Mouse (Mus musculus): ENCODE data around the gene Lce1j.
"Not testable (repeated sequence)": the region's sequence is repeated elsewhere in the genome, so short reads cannot be mapped to it uniquely, and the experiment has no call there.

The Lce1j gene

GRCm38 (mm10) chr3:92790414-92790813 lies at the start of gene Lce1j:
Gene Lce1j, minus strand, starts transcription at chr3:92790514.
- no peak for DNase-seq (ENCODE audit: low read depth, low spot score)

DNA sequence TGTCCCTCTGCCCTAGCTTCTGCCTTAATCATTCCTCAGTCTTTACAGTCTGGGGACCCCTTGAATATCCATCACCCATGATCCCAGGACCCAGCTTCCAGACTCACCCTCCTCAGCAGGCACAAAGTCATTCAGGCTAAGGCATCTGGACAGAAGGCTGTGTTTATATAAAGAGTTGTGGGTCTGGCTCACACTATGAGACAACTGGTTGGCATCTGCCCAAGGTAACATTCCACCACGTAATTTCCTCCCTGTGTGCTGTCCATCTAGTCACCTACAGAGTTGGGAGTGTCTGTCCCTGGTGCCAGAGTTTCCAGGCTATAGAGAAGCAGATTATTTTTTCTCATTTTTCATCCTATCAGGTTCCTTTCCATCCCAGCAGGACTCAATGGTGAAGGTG lies 36.8 kb upstream of the Lce1j start, which contains the start of gene Kprp:
Kprp (minus strand) TSS at position 140 of the 400 bp plus-strand sequence.
- DNase-seq (ENCODE audit: low read depth, low spot score): peak; percentile 77

DNA sequence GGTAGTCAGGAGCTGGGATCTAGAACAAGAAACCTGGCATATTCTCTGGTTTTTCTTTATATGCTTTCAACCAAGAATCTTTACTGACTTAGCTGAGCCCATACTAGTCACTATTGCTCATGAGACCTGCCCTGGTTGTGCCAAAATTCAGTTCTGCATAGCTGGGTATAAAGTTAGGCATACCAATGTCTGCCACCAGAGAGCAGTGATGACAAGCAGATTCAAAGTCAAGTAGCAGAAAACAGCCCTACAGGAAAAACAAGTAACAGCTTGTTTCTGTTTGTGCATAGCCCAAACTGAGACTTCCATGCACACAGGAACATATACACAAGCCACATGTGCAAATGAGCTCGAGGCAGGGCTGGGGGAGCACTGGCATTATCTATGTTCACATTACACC lies 35.5 kb upstream of the Lce1j start:
- peak; percentile 62 for DNase-seq (ENCODE audit: low read depth, low spot score)

DNA sequence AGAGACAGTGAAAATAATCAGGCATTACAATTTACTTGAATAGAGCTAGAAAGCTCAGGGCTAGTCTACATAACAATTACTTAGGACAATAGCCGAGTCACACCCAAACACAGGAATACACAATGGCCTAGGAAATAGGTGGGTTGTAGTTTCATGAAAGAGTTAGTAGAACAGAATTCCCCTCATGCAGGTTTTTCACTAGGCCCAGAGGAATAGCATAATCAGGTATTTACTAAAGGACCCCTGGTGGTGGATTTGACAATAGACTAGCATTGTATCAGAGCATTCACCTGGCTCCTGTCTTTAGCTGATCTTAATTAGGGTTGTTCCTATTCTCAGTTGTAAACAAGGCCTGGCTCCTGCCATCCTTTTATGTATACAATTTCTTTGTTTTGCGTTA lies 25.7 kb upstream of the Lce1j start:
- not testable (repeated sequence) for DNase-seq (ENCODE audit: low read depth, low spot score)

DNA sequence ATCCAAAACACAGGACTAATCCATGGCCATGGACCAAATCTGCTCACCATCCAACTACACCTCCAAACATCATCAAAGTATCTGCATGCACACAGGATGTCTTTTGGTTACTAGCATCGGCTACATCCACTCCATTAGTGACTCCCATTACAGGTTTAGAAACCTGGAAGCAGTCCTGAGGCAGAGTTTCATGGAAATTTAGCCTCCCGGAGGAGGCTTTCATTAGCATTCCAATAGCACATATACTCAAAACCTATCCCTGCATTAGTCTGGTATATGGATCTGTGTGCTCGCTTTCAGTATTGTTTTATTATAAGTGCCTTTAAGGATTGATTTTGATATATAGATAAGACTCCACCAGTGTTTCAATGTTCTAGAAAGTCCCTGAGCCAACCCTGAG lies 25.3 kb upstream of the Lce1j start:
- no peak for DNase-seq (ENCODE audit: low read depth, low spot score)

GRCm38 (mm10) chr3:92807791-92808190 lies 17.5 kb upstream of the Lce1j start, which contains the start of gene Lce1k:
Gene Lce1k, minus strand, starts transcription at chr3:92807891.
- no peak for DNase-seq (ENCODE audit: low read depth, low spot score)

DNA sequence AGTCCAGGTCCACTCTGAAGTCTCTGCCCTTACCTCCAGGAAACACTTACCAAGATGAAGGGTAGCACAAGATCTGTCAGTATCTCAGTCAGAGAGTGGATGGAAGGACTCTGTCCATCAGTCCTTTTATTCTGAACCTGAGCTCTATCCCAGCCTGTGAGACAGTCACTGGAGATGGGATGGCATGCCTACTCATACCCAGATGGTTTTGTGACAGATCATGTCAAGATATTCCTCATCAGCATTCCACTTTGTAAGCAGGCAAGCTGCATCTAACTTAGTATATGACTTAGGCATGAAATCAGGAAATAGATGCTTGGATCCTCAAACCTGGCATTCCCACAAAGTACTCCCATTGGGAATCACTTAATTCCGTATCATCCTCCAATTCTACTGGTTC lies 11.5 kb downstream of the Lce1j start, which contains the start of gene Lce1i:
Lce1i (minus strand) TSS at position 101 of the 400 bp plus-strand sequence.
- DNase-seq (ENCODE audit: low read depth, low spot score): no peak

- DNase-seq (ENCODE audit: low read depth, low spot score): peak; percentile 53
Observed at GRCm38 (mm10) chr3:92771573-92771972, 18.7 kb downstream of the Lce1j start.

GRCm38 (mm10) chr3:92764965-92765364 lies 25.3 kb downstream of the Lce1j start, which contains the start of gene Lce1h:
Gene Lce1h, minus strand, starts transcription at chr3:92765065.
- no peak for DNase-seq (ENCODE audit: low read depth, low spot score)

GRCm38 (mm10) chr3:92753197-92753596 lies 37.1 kb downstream of the Lce1j start:
- no peak for DNase-seq (ENCODE audit: low read depth, low spot score)

- DNase-seq (ENCODE audit: low read depth, low spot score): peak; percentile 29
Observed at GRCm38 (mm10) chr3:92752238-92752637, 38.1 kb downstream of the Lce1j start, which contains the start of gene Lce1g. Gene Lce1g, minus strand, starts transcription at chr3:92752338.

GRCm38 (mm10) chr3:92738996-92739395 lies 51.3 kb downstream of the Lce1j start, which contains the start of gene Gm38119:
Gene Gm38119, minus strand, starts transcription at chr3:92739096.
- no peak for DNase-seq (ENCODE audit: low read depth, low spot score)

Measured in 3T3-L1 (cell line).